Mouse (Mus musculus): ENCODE measurements around the gene Gm48552.

The Gm48552 gene

GRCm38 (mm10) chr10:81433541-81434289 is 44.9 kb downstream of the Gm48552 start:
- DNase-seq: peak; percentile 73 to 74

- peak; percentile 38 to 45 for DNase-seq
Observed at GRCm38 (mm10) chr10:81434361-81435263, 45.8 kb downstream of the Gm48552 start.

- DNase-seq: peak in 1 of 2 experiments; percentile 6
Observed at GRCm38 (mm10) chr10:81435436-81435835, 46.6 kb downstream of the Gm48552 start.

Data from spleen, adult 18-20 months (tissue).